Mouse (Mus musculus): Measurements from ENCODE around the gene Tmem40. TPM values are rescaled to one million over a fixed set of nuclear protein-coding genes. Genes with fewer than 3 reads are reported as not detected.

Gene Tmem40
- polyA plus RNA-seq, 1 experiment: 49.5 TPM

DNA sequence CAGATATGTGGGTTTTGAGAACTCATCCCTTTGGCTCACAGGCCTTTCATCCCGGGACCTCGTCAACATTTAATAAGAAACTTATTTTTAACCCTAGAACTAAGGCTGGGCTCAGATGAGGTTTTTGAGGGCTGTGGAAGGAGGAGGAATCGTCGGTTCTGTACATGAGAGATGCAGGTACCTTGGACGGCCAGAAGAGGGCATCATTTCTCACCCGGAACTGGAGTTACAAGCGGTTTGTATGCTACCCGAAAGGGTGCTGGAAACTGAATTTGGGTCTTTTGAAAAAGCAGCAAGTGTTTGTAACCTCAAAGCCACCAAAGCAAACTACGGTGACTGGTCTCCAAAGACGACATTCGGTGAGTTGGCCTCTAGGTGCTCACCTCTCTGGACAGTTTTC is 60.9 kb downstream of the Tmem40 start:
- no peak for DNase-seq (ENCODE audit: low spot score)

DNA sequence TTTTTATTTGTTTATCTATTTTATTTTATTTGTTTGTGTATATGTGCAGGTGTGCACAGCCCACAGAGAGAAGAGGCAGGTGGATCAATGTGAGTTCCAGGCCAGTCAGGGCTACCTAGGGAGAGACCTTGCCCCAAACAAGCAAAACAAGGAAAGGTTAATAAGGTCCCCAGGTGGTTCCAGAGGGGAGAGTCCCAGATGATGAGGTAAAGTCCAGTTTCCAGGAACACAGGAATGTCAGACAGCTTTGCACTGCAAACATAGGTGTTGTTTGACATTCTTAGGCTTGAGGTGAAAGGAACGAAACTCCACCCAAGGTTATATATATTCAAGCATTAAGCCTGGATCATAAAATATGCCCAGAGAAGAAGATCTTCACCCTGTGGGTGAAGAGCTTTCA is 61.4 kb downstream of the Tmem40 start:
- DNase-seq (ENCODE audit: low spot score): no peak

DNA sequence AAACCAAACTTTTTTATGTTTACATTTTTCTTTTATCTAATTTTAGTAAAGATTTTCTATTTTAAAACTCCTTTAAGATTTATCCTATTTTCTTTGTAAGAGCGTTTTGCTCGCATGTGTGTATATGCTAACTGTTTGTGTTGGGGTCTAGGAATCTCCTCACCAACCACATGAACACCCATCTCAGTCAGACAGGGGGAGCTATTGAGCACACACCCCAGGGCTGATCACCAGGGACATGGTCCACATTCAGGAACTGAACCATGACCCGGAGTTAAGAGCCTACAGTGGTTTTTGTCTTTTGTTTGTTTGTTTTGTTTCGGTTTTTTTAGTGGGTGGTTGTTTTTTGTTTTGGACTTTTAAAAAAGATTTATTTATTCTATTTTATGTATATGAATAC is 63.5 kb downstream of the Tmem40 start:
- DNase-seq (ENCODE audit: low spot score): no peak

DNA sequence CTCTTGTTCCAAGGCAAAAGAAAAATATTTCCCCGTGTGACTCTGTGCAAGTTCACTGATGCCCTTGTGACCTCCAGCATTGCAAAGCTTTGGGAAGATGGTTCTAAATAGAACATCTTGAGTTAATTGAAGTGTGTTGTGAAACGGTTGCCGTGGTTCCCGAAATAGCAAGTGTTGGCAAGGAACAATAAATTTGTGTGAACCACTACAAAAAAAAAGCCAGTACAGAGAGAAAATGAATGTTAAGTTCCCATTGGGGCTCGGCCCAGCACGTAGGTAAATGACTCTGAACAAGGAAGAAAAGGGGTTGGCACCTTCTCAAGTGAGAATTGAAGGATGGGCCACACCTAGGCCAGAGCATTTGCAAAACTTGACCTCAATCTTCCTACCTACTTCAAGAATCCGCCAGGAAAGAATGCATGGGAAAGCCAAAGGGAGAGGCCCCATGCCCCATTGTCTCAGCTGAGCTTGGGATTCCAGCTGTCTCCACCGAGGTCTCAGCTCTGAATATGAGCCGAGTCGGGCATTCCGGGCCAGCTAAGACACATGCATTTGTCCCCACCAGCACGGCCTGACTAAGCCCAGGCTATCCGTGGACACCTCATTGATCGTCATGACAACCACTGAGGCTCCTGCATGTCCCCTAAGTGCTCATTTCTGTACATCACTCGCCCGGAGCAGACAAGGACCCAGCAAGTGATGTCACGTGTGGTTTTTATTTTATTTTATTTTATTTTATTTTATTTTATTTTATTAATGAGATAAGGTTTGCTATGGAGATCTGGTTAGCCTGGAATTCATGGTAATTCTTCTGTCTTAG is 64.3 kb downstream of the Tmem40 start:
- DNase-seq (ENCODE audit: low spot score): no peak

DNA sequence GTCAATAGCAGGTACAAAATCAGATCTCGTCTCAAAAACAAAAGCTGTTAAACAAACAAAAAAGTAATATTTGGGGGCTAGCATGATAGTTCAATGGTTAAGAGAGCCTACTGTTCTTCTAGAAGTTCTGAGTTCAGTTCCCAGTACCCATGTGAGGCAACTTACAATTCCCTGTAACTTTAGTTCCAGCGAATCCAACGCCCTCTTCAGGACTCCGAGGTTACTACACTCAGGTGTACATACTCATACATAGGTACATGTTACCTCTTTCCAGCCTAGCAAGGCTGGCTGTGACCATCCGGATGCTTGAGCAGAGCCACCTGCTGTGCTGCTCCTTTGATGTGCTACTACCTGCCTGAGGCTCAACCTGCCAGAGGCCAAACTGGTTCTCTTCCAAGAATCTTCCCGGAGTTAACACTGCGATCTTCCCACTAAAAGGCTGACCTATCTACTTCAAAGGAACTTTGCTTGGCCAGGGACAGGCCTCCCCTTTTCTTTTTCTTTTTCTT is 65.4 kb downstream of the Tmem40 start:
- DNase-seq (ENCODE audit: low spot score): no peak

DNA sequence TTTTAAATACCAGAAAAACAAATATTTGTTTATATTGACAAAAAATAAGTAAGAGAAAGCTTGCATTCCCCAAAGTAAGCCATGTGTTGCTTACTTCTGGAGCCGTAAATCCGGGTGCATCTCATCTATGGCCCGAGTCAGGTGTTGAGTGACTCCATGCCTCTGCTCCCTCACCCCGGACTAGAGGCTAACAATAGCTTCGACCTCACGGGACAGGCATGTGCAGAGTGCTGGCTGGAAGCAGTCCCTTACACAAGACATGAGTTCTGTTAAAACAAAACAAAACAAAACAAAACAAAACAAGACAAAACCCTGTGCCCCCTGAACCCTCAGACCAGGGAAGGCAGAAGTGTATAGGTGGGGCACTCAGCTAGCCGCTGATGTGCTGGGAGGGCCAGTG is 67.1 kb downstream of the Tmem40 start:
- DNase-seq (ENCODE audit: low spot score): no peak

DNA sequence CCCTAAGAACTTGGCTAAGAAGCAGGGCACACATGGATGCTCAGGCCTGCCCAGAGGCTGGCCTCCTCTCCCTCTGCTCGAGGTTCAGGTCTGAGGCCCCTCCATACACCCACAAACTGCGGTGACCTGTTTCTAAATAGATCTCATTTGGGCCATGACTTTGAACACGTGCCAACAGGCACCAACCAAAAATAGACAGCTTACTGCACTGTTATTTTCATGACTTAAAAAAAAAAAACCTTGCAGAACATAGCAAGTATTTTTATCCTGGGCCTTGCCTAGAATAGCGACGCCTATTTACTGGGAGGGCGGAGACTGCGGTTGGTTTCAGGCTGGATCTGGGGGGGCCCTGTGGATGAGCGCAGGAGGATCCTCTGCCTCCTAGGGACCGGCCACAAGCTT is 67.8 kb downstream of the Tmem40 start:
- no peak for DNase-seq (ENCODE audit: low spot score)

DNA sequence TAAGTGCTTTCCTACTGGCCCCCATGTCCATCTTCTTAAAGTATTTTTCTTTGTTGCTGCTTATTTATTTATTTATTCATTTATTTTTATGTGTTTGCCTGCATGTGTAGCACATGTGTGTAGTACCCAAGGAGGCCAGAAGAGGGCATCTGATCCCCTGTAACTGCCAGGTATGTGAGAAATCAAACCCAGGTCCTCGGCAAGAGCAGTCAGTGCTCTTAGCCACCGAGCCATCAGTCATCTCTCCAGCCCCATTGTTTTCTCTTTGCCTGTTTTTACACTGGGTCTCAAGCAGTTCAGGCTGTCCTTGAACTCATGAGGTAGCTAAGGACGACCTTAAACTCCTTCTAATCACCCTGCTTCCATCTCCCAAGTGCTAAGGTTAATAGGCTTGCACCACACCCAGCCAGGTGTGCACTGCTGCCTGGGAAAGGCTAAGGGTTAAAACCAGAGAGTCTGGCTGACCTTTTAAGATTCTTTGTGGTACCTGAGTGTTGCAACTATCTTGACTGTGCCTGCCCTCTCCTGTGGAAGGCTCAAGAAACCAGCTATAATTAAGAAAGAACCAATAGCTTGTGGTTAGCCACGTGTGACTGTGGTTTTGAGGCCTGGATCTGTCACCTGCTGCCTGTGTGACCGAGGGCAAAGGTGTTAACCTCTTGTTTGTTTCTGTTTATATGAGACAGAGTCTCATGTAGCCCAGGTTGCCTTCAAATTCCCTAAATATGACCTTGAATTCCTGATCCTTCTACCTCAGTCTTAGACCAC is 69.1 kb downstream of the Tmem40 start:
- DNase-seq (ENCODE audit: low spot score): no peak

DNA sequence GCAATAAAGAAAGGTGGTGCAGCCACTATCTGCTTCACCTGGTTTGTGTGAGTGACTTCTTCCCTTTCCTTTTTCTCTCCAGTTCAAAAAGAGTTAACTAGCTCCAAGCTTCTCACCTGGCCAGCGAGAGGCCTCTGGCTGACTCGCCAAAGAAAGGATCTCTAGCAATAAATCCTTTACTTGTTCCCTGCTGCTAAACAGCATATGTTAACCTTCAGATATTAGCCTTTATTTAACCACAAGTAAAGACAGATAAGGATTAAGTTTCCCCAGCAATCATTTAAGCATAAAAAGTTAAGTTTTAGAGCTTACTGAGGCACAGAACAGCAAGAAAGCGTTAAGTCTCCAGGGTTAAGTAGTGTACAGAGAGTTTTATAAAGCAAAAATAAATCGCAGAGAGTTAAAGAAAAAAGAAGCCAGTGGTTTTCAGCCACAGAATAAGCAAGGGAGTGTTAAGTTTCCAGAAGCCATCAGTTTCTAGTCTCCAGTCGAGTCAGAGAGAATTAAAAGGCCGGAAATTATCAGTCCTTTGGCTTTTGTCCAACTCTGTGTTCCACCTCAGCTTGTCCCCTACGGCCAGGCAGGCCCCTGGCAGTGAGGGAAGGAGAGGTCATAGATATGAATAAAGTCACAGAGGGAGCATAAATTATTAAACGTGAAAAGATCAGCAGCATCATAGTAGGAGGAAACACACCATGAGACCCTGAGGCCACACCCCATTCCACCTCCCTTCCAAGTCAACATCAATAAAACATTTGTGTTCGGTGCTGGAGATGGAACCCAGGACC is 69.9 kb downstream of the Tmem40 start:
- no peak for DNase-seq (ENCODE audit: low spot score)

DNA sequence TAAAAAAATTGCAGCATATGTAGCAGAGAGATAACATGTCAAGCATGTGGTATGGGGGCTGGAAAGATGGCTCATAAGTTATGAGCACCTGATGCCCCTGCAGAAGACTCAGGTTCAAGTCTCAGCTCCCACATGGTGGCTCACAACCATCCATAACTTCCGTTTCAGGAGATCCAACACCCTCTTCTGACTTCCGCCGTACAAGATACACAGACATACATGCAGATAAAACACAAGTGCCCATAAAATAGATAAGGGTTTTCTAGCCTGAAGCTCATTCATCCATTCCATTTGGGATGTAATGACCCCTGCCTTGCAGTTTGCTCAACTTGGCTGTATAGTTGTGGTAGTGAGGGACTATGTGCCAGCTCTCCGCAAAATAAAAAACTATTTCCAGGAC is 72.1 kb downstream of the Tmem40 start:
- no peak for DNase-seq (ENCODE audit: low spot score)

DNA sequence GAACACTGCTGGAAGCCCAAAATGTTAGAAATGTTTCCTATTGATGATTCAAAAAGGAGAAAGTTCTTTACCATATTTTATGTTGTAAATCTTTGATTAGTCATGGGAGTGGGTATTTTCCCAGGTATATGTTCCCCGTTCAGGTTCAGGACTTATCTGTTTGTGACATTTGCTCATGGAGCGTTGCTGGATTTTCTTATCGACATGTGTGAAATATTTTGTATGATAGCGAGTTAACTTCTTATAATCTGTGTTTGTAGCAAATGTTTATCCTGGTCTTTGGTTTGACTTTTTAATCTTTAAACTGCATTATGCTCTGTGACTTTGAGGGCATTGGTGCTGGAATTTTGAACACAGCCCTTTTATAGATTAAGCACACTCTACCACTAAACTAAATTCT is 73.6 kb downstream of the Tmem40 start:
- no peak for DNase-seq (ENCODE audit: low spot score)

DNA sequence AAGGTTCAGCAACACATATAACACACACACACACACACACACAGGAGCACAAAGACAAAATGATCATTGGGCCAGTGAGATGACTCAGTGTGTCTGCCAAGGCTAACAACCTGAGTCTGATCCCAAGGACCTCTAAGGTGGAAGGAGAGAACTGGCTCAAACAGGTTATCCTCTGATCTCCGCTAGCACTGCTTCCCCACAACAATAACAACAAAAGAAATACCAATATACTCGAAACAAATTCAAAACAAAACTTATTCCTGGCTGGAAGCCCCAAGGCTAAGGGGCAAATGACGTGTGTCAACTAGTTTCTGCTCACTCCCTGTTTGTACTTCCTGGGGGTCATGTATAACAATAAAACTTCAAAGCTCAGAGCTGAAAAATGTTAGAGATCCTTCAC is 74.5 kb downstream of the Tmem40 start:
- no peak for DNase-seq (ENCODE audit: low spot score)

DNA sequence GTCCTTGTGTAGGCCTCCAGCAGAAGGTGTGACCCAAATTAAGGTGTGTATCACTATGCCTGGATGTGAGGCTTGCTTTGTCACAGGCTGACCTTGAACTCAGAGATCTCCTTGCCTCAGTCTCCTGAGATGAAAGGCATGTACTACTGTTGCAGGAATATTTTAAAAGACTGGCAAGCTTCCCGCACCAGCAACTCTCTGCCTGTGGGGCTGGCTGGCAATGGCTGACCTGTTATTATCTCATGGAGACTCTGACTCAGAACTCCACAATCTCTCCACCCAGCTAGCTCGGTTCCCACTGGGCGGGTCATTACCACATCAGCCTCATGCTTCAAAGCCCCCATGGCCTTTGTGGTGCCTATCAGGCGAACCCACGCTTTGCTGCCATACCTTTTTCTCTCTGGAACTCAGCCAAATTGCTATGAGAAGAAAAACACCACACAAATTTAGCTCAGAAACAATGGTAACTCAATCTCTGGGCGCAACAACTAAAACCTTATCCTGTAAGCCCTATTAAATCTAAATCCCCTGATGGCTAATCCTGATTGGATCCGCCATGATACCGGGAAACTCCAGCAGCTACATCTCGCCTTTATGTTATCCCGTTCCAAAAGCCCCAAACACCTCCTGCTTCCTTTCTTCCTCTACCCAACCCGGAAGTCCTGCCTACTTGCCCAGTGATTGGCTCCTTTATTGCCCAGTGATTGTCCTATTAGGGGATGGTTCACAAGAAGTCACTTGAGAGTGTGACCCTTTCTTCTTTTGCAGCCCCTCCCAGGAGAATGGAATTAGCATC is 77.2 kb downstream of the Tmem40 start:
- DNase-seq (ENCODE audit: low spot score): no peak

DNA sequence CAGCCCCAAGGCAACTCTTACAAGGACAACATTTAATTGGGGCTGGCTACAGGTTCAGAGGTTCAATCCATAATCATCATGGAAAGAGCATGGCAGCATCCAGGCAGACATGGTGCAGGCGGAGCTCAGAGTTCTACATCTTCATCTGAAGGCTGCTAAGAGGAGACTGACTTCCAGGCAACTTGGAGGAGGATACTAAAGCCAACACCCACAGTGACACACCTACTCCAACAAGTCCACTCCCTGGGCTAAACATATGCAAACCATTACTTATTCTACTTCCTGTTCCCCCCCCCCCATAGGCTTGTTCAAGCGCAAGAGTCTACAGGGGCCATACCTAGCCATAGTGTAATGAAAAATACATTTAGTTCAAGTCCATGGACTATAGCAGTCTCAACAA is 77.9 kb downstream of the Tmem40 start:
- DNase-seq (ENCODE audit: low spot score): no peak

DNA sequence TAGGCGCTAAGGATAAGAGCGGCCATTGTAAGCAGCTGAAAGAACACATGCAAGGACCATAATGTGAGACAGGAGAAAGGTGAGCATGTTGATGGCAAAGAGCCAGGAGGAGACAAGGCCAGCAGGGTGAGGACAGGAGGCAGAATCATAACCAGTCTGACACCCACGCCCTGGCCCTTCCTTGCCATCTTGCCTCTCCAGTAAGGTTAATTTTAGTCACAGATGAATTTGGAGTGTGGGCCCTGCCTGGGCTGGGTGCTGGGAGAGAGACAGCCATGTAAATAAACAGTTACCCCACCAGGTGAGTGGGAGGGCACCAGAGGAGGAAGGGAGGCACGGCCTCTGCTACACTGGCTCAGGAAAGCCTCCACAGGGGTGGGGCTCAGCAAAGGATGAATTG is 81.1 kb downstream of the Tmem40 start:
- DNase-seq (ENCODE audit: low spot score): no peak

Other genes with a start within 250 kb of the Tmem40 start
- 8.4 and 11.1 TPM in 2 replicates for gene Tsen2, start 217.7 kb downstream of the Tmem40 start, polyA plus RNA-seq (2012; rRNA removed)
- 0.07 and 0.17 TPM in 2 replicates for gene Mkrn2os, start 169.8 kb downstream of the Tmem40 start, polyA plus RNA-seq (2012; rRNA removed)
- gene Mkrn2, start 160.5 kb downstream of the Tmem40 start, polyA plus RNA-seq (2012; rRNA removed): 22.5 and 24.3 TPM in 2 replicates
- gene Raf1, start 85.8 kb downstream of the Tmem40 start, polyA plus RNA-seq (2012; rRNA removed): 107 and 120 TPM in 2 replicates
- gene Cand2, start 12.1 kb upstream of the Tmem40 start, polyA plus RNA-seq (2012; rRNA removed): 6.5 and 7.0 TPM in 2 replicates
- 2,458 and 3,073 TPM in 2 replicates for gene Rpl32, start 46.3 kb upstream of the Tmem40 start, polyA plus RNA-seq (2012; rRNA removed)
- 0.56 and 0.74 TPM in 2 replicates for gene Efcab12, start 76.0 kb upstream of the Tmem40 start, polyA plus RNA-seq (2012; rRNA removed)
- gene Mbd4, start 91.0 kb upstream of the Tmem40 start, polyA plus RNA-seq (2012; rRNA removed): 4.4 and 5.0 TPM in 2 replicates
- 12.8 and 13.7 TPM in 2 replicates for gene Ift122, start 91.1 kb upstream of the Tmem40 start, polyA plus RNA-seq (2012; rRNA removed)
- gene Rho, start 169.3 kb upstream of the Tmem40 start, polyA plus RNA-seq (2012; rRNA removed): 0.44 and 0.66 TPM in 2 replicates
- not detected in 2 replicates for gene H1foo, start 182.5 kb upstream of the Tmem40 start, polyA plus RNA-seq (2012; rRNA removed)
- gene Plxnd1, start 232.6 kb upstream of the Tmem40 start, polyA plus RNA-seq (2012; rRNA removed): 35.8 and 45.2 TPM in 2 replicates

All from urinary bladder, adult 2 months (tissue).